Mouse (Mus musculus) testis, adult 2 months (tissue): Measurements from ENCODE around the gene Zfp185. TPM values are rescaled to one million over a fixed set of nuclear protein-coding genes. Genes with fewer than 3 reads are reported as not detected.
A peak's percentile ranks its signal among the peaks of the same experiment; 100 is the strongest.

Experiments
- H3K27ac ChIP-seq: fragments of 200-500 bp; 2 replicates; pipeline ENCODE4 v1.5.1; 2012; ENCODE audit warnings: low read depth, low read length; ENCODE audit not compliant: control insufficient read depth, insufficient read depth
- H3K27me3 ChIP-seq: fragments of 200-500 bp; 2 replicates; pipeline ENCODE4 v1.6.1; 2012; ENCODE audit warnings: mild to moderate bottlenecking, low read length, moderate library complexity; ENCODE audit not compliant: control insufficient read depth, insufficient read depth
- H3K36me3 ChIP-seq: fragments of 200-500 bp; 2 replicates; pipeline ENCODE4 v1.6.1; 2012; ENCODE audit warnings: mild to moderate bottlenecking, low read length; ENCODE audit not compliant: control insufficient read depth, insufficient read depth
- H3K4me1 ChIP-seq: fragments of 200-500 bp; 2 replicates; pipeline ENCODE4 v1.6.1; 2012; ENCODE audit warnings: low read length; ENCODE audit not compliant: control insufficient read depth, insufficient read depth
- H3K4me3 ChIP-seq: fragments of 200-500 bp; 2 replicates; pipeline ENCODE4 v1.5.1; 2012; ENCODE audit warnings: low read depth, mild to moderate bottlenecking, low read length, moderate library complexity, mixed read lengths; ENCODE audit not compliant: control insufficient read depth
- CTCF ChIP-seq: fragments of 200-500 bp; IDR thresholded peaks from 2 replicates; pipeline ENCODE4 v1.5.1; 2012; ENCODE audit warnings: low read depth, mild to moderate bottlenecking, inconsistent platforms, low read length, moderate library complexity; ENCODE audit not compliant: control insufficient read depth, insufficient read depth, insufficient replicate concordance
- POLR2A ChIP-seq: fragments of 200-500 bp; IDR thresholded peaks from 2 replicates; pipeline ENCODE4 v1.6.1; 2012; ENCODE audit warnings: low read depth, mild to moderate bottlenecking, inconsistent platforms, low read length, moderate library complexity; ENCODE audit not compliant: control insufficient read depth
- polyA plus RNA-seq: library from polyadenylated mRNA; depleted of rRNA; stranded (reverse); fragments of >200 nt; gene quantifications from 2 replicates; pipeline ENCODE4 v1.2.3, GENCODE M21; 2012

Zfp185 gene
- polyA plus RNA-seq, 1 experiment = 14.0 TPM

GRCm38 (mm10) chrX:73007597-73008479, 20.7 kb downstream of the Zfp185 start:
- Histone ChIP-seq H3K27ac (peak overlapping the region; percentile 61), H3K36me3 (no peaks in the 10 kb centered on the region), H3K27me3 (no peaks in the 10 kb centered on the region), H3K4me1 (no peaks in the 10 kb centered on the region), H3K4me3 (peak overlapping the region; percentile 1; the same call in 1 of the 2 replicates)
- TF ChIP-seq CTCF (peak; percentile 83; the same call in 1 of the 2 replicates), POLR2A (no peak)

DNA sequence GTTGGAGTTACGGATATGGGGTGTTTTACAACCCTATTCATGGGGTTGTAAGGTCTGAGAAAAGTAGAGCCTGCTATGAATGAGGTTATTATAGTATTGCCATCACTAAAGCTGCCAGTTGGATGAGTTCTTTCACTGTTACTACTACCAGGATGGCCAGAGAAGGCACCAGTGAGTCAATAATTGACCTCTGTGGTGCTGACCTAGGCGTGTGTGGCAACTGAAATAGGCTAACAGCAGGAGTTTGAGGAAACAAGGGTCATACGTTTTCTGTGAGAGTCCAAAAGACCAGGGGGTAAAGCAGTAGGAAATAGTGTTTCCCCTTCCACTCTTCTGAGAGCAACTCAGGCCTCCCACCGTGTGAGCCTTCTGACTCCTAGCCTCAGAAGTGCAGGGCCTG, 25.7 kb downstream of the Zfp185 start:
- no peaks in the 10 kb centered on the region for H3K27me3 ChIP-seq
- H3K4me1 ChIP-seq = no peaks in the 10 kb centered on the region
- H3K4me3 ChIP-seq = no peak overlapping the region
- no peaks in the 10 kb centered on the region for H3K36me3 ChIP-seq
- H3K27ac ChIP-seq = no peak overlapping the region
- TF ChIP-seq CTCF (no peak), POLR2A (no peak)

GRCm38 (mm10) chrX:73037003-73037402, 49.9 kb downstream of the Zfp185 start, which contains the start of gene Pnma5:
Gene Pnma5, minus strand, starts transcription at chrX:73037103.
- Histone ChIP-seq H3K36me3 (no peaks in the 10 kb centered on the region), H3K27me3 (no peaks in the 10 kb centered on the region), H3K27ac (no peak within 1 kb of the TSS), H3K4me3 (no peak within 1 kb of the TSS), H3K4me1 (no peaks in the 10 kb centered on the region)
- TF ChIP-seq POLR2A (no peak), CTCF (no peak)

DNA sequence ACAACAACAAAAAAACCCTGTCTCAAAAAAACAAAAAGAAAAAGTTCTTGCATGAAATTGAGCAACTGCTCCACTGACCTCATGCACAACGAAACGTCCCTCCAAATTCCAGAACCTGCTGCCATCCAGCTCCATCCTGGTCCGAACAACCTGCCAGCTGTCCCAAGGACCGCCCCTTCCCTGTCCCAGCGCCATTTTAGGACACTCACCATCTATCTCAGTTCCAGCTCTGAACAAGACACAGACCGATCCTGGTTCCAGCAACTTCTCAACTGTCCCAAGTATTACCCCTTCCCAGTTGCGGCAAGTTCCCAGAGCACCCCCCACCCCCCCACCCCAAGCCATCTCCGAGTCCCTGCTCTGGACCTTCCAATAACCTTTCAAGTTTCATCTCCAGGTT, 51.7 kb downstream of the Zfp185 start:
- TF ChIP-seq CTCF (no peak), POLR2A (no peak)
- H3K27ac ChIP-seq = no peak overlapping the region
- H3K4me3 ChIP-seq = no peak overlapping the region; the same call in 1 of the 2 replicates
- no peaks in the 10 kb centered on the region for H3K36me3 ChIP-seq
- no peaks in the 10 kb centered on the region for H3K4me1 ChIP-seq
- no peaks in the 10 kb centered on the region for H3K27me3 ChIP-seq

DNA sequence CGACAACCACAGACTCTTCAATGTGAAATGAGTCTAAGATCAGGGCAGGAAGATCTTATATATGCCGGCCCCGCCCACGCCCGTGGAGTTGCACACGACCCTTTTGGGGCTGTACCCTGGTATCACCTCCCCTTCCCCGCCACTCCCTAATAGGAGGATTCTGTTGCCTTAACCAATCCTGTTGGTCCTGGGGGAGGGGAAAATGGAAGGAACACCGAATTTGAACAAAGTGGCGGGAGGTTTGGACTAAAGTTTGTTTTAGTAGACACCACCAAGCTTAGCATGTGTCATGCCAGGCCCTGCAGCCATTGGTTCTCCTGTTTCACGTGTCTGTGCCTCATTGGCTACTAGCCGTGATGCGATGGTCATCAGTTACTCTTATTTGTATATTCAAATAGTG, 52.5 kb downstream of the Zfp185 start:
- H3K4me3 ChIP-seq = no peak overlapping the region; the same call in 1 of the 2 replicates
- H3K27ac ChIP-seq = no peak overlapping the region
- no peaks in the 10 kb centered on the region for H3K27me3 ChIP-seq
- H3K36me3 ChIP-seq = no peaks in the 10 kb centered on the region
- TF ChIP-seq POLR2A = no peak
- H3K4me1 ChIP-seq = no peaks in the 10 kb centered on the region

DNA sequence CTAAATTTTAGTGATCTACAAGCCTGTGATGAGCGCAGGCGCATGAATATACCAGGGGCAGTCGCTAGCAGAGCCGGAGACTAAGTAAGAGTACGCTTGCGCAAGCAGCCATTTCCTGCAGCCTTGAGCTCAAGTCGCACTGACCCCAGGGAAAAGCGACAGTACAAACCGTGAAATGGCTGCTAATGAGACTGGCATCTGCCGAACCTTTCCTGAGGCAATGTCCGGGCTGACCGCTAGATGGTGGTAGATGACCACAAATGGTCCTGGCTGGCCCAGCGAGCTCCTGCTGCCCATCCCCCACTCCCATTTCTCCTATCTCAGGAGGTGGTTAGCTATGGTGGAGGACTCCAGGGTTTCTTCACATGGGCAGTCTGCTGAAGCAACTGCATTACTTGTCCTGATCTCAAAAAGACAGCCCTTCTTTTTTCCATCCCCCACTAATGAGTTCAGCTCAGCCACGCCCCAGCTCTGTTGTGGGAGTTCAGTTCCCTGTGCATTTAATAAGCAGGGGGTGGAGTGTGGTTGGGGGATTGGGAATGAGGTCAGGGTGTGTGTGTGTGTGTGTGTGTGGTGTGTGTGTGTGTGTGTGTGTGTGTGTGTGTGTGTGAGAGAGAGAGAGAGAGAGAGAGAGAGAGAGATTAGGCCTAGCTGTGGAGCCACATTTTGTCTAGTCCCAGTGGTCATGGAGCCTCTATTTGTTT, 66.9 kb downstream of the Zfp185 start:
- Histone ChIP-seq H3K27ac (no peak overlapping the region), H3K36me3 (no peaks in the 10 kb centered on the region), H3K4me1 (no peaks in the 10 kb centered on the region), H3K4me3 (peak overlapping the region; percentile 24), H3K27me3 (no peaks in the 10 kb centered on the region)
- TF ChIP-seq CTCF (peak; percentile 91; the same call in 1 of the 2 replicates), POLR2A (no peak)

GRCm38 (mm10) chrX:73061528-73061927, 74.4 kb downstream of the Zfp185 start:
- H3K27me3 ChIP-seq = no peaks in the 10 kb centered on the region
- no peak overlapping the region for H3K27ac ChIP-seq
- peaks cover 8% of the 10 kb centered on the region for H3K4me1 ChIP-seq
- TF ChIP-seq CTCF (no peak), POLR2A (no peak)
- no peaks in the 10 kb centered on the region for H3K36me3 ChIP-seq
- no peak overlapping the region for H3K4me3 ChIP-seq
